Mouse (Mus musculus): ENCODE measurements at regions not wholly inside any gene's neighbourhood (a gene's known extent, or its start where the extent isn't known, plus 50 kb on each side); places are given as distances from the start of the nearest gene placed in this dataset.

DNA sequence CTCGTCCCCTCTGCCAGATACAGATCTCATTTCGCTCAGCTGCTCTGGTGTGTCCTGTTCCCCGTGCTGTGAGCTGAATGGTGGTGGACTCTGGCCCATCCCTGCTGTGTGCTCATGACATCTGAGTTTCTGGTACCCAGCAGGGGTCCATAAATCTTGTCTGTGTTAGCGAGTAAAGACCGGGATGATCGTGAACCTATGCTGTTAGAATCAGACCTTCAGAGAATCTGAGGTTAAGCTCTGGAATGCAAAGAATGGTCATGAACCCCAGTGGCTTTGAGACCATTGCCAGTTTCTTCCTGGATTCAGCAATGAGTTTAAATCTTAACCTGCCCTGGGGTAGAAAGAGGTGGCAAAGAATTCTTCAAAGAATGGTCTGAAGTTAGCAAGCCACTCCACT lies 173.3 kb upstream of the Arl4c start:
- no peak for ATAC-seq (replicated peaks; ENCODE audit: low read depth, poor library complexity, severe bottlenecking)

DNA sequence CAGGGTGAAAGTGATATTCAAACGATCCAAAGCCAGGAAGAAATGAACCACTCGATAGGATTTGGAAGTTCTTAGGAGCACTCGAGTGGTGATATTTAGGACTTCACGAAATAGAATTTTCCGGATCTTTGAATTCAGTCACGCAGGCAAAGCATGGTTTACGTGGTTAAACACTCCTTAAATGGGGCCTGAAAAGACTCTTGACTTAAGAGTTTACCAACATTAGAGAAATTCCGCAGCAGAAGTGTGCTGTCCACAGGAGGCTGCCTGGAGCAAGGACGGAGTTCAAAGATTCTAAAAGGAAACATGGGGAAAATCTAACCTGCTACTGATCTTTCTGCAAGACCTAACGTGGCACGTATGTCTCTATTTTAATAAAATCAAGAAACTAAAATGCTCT lies 175.4 kb upstream of the Arl4c start:
- ATAC-seq (replicated peaks; ENCODE audit: low read depth, poor library complexity, severe bottlenecking), result no peak

DNA sequence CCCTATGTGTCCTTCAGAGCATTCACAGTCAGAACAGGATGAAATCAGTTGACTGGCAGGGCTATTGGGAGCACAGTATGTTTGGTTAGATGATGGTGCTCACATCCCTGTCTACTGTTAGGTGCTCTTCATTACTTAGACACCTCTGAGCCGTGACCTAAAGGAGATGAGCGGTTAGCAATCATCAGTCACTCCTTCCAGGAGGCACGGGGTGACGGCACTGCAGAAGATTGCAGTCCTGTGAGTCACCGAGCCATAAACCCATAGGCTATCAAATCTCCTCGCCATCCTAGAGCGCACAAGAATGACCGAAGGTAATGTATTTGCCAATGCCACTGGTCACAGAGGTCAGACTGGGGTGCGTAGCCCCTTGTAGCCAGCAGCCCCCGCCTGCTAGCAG lies 176.8 kb upstream of the Arl4c start:
- ATAC-seq (replicated peaks; ENCODE audit: low read depth, poor library complexity, severe bottlenecking), result no peak

DNA sequence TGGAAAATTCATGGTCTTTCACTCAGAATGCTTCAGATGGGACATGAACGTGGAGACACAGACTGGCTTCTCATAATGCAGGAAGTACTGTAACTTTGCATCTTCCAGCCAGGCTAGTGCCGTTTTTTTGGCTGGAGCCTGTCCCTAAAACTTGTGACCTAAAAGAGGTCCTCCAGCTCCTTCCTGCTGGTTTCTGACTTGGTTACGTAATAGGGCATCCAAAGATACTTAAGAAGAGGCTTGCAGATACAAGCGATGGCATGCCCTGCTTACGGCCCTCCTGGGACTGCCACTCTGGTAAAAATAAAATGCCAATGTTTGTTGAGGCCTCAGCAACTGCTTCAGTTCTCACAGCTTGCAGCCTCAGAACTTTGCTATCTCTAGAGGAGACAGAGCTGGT lies 177.3 kb upstream of the Arl4c start:
- ATAC-seq (replicated peaks; ENCODE audit: low read depth, poor library complexity, severe bottlenecking), result no peak

DNA sequence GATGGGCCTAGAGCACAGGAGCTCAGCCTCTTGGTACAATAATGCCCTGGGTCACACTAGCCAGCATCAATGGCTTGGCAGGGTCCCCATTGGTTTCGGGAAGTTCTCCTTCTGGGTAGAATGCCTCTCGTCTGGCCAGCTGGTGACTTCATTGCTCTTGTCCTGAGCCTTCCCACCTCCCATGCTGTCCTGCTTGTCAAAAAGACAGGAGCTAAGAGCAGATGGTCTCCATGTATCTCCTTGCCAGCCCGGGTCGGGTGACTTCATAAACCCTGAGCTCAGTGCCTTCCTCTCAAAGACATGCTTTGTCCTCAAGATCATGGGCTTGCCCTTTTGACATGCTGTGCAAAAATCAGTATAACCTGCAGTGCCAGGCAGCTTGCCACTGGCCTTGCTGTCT lies 179.2 kb upstream of the Sh3bp4 start:
- ATAC-seq (replicated peaks; ENCODE audit: low read depth, poor library complexity, severe bottlenecking), result no peak

DNA sequence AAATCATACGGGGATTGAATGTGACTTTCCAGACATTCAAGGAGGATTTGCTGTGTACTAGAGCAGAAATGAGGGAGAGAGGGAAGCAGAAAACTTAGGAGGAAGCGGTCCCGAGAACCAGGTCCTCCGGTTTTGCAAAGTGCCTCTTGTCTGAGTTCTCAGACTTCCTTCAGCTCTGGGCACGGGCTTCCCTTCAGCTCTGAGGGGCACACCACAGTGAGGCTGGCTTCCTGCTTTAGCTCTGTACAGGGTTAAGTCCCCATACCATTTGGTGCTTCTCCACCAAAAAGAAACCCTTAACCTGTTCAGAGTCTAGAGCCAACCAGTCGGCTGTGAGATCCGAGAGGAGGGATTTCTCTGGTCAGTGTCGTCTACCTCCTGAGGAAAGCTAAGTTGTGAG lies 167.8 kb upstream of the Sh3bp4 start:
- 0 out of 2 replicates have a peak, but pooled peaks have one; percentile 42 for ATAC-seq (replicated peaks; ENCODE audit: low read depth, poor library complexity, severe bottlenecking)

DNA sequence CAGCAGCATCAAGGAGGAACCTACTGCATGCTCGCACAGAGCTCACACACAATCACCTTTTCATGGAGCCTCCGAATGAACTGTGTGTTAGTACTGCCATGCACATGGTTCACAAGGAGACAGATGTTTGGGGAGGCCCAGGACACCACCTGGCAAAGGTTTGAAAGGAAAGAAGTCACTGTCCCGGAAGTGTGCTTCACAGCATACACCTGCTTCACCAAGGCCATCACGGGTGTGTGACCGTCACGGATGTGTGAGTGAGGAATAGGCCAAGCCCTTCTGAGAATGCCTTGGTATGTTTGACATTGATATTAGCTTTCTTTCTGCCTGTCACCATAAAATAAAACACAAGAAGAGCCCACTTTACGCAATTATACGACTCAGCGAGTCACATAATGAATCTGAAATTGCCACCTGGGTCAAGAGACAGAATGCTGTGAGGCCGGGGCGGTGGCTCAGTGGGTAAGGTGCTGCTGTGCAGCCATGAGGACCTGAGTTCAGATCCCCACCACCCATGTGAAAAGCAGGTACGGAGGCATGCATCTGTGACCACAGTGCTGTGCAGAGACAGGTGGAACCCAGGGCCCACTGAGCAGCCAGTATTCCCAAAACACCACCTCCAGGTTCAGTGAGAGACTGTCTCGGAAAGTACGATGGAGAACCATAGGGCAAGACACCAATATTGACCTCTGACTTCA lies 162.3 kb upstream of the Sh3bp4 start:
- ATAC-seq (replicated peaks; ENCODE audit: low read depth, poor library complexity, severe bottlenecking), result no peak

DNA sequence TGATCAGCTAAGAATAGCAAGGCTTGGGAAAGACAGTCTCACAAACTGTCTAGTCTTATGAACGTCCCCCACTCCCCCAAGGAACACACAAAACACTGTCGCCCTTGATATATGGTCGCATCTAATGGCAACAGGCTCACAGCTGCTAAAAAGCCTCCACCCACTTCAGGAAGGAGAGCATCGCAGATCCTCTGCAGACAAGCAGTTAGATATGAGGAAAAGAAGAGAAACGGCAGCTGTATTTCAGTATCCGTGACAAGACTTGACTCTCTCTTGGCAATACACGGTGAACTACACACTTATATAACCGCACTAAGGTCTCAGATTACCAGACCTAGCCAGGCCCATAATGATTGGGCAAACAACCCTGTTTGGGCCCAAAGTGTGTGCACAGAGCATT lies 161.5 kb upstream of the Sh3bp4 start:
- no peak for ATAC-seq (replicated peaks; ENCODE audit: low read depth, poor library complexity, severe bottlenecking)

DNA sequence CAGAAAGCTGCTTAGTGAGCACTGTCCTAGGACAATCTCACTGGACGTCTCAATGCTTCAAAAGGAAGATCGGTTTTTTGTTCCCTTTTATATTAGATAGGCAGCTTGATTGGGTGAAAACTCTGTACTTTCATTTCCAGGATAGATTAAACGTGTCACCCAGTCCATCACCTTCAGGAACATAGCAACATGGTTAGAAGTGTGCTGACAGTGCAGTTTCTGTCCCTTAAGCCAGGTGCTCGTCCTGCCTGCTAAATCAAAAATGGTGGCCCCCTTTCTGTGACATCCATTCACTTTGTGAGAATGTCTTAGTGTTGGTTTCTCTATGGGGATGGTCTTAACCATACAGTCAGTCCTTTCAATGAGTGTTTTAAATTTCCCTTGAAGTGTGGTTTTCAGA lies 160.9 kb upstream of the Sh3bp4 start:
- no peak for ATAC-seq (replicated peaks; ENCODE audit: low read depth, poor library complexity, severe bottlenecking)

DNA sequence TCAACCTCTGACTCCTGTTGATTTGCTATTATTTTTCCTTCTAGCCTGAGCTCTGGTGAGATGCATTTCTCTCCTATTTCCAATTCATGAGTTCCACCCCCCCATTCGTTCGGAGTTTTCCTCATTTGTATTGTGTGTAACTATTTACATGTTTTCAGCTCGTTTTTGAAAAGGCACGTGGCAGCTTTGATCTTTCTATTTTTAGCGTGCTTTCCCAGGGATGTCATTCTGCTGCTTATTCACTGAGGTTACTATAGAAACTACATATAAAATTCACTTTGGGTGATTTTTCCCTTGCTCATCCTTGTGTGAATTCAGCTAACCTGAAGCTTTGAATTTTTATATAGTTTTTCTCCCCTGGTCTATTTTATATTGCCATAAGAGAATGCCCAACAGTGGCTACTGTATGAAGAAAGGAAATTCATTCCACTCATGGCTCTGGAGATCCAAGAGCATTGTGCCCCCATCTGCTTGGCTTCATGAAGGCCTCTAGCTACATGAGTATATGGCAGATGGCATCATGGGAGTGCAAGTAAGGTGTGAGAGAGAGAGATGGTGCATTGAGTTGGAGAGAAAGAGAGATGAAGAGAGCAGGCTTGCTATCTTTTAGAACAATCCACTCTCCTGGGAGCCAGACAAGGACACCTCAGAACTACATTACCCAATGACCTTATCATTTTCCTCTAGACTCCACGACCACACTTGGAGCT lies 160.2 kb upstream of the Sh3bp4 start:
- ATAC-seq (replicated peaks; ENCODE audit: low read depth, poor library complexity, severe bottlenecking), result no peak

DNA sequence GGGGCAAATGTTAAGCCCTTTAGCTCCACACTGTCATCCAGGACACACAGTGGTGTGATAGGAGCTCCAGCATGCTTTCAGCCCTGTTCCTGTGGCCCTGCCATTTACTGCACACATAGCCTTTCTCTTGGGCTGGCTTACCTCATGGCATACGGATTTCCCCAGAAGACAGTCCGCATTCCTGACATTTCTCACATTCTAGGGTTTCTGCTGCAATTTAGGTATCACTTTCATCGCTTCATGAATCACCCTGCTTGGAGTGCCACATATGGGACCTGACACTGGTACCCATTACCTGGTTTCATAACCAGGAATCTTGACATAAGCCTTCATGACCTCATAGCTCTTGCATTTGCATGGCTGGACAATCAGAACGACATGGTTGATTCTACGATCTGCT lies 158.5 kb upstream of the Sh3bp4 start:
- no peak for ATAC-seq (replicated peaks; ENCODE audit: low read depth, poor library complexity, severe bottlenecking)

DNA sequence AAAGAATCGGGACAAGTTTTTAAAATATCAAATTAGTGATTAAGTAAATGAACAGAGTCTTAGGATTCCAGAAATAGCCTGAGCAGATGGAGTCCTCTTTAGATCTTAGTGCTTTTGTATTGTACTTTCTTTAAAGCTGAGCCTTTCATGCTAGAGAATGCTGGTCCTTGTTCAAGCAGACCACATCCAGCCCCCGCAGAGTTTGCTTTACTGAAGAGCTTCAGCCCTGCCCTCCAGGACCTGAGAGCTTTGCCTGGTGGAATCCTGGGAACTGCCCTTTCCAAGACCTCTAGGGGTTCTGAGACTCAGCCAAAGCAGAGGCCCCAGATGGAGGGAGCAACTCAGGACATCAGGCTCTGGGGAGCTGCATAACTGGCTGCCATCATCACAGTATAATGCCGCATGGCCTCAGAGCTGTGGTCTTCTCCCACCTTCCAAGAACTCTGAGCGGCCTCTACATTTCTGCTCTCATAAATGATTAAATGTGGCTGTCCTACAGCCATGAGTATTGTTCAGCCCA lies 153.6 kb upstream of the Sh3bp4 start:
- ATAC-seq (replicated peaks; ENCODE audit: low read depth, poor library complexity, severe bottlenecking), result no peak

DNA sequence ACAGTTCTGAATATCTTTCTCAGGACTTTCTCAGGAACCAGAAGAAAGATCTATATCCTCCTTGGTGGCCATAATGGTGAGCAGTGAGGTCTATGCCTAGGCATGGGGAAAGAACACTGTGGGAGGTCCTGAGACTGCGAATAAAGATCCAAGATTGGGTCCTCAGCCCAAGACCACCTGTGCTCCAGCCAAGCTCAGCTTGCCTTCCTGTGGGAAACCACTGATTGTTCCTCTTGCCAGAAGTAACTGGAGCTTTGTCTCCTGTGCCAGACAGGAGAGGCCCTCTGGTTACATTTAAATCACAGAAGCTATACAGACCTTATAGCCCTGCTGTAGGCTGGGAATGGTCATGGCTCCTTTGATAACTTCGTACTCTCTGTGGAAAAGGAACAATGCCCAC lies 148.8 kb upstream of the Sh3bp4 start:
- ATAC-seq (replicated peaks; ENCODE audit: low read depth, poor library complexity, severe bottlenecking), result no peak

DNA sequence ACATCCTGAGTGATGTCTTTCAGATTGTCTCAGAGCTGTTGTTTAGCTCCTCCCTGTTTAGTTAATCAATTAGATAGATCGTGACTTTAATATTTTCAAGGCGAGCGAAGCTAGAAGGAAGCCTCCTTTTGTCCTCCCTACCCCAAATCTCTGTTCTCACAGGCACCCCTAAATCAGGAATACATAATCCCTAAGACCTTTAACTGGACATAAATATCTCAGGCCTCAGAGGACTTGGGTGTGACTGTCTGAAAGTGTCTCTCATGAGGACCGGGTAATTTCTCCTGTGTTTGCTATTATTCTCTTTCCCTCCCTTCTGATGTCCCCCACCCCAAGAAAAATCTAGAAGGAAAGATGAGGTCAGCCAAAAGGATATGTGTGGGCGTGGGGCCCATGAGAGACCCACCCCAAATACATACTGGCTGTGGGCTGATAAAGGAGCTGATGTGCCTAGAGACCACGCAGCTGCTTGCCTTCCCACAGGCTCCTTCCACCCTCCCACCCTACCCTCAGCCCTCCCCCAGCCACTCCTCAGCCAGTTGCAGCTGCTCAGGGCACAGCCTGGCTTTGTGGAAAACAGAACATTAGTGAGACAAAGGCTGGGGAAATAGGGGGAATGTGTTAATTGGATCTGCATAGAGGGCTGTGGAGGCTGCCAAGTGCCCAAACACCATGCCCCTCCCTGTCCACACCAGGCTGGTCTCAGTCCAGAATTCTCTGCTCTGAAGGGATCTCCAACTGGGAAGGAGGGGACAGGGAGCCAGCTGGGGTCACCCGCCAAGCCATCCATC lies 146.2 kb upstream of the Sh3bp4 start:
- no peak for ATAC-seq (replicated peaks; ENCODE audit: low read depth, poor library complexity, severe bottlenecking)

DNA sequence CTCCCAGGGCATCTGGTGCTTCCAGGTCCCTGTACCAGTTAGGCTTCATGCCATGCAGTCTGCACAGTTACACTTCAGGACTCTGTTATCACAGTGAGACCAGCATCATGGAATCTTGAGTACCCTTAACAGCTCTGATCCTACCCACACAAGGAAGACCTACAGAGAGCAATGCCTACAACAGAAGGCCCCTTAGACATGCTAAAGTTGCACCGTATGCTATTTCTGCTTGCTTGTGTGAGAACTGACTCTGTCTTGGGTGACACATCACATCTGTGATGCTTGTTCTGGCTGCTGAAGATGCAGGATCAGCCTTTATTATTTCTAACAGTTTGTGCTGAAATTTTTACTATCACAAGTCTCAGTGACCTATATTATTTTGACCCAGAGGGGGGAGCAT lies 135.0 kb upstream of the Sh3bp4 start:
- no peak for ATAC-seq (replicated peaks; ENCODE audit: low read depth, poor library complexity, severe bottlenecking)

DNA sequence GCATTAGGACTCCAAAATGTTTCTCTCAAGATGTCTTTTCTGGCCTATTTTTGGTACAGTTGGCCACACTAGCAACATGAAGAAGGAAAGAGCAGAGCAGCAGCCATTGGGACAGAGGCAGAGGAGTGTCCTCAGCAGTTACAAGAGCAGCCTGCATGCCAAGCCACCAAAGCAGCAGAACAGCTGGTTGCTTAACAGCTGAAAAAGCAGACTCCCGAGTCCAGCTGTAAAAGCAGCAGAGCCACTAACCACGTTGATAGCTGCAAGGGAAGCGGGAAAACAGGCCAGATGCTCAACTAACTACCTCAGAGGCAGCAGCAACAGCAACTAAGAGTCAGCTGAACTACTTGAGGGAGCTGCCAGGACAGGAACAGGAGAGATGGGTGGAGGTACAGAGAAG lies 134.4 kb upstream of the Sh3bp4 start:
- ATAC-seq (replicated peaks; ENCODE audit: low read depth, poor library complexity, severe bottlenecking), result no peak

DNA sequence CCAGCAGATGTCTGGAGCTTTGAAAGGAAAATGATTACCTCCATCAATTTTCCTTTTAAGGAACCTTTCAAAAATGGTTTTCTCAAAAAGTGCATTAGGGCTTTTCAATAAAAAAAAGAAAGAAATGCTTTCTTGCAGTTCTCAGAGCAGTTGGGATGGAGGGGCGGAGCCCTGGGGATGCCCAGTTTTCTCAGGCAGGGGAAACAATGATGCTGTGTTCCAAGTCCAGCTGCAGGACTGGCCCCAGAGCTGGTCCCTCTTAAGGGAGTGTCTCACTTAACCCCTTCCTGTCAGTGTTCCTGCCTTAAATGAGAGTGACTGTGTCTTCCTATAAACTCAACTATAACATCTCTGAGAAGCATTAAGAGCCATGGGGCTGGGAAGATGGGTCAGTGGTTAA lies 132.9 kb upstream of the Sh3bp4 start:
- ATAC-seq (replicated peaks; ENCODE audit: low read depth, poor library complexity, severe bottlenecking), result no peak

DNA sequence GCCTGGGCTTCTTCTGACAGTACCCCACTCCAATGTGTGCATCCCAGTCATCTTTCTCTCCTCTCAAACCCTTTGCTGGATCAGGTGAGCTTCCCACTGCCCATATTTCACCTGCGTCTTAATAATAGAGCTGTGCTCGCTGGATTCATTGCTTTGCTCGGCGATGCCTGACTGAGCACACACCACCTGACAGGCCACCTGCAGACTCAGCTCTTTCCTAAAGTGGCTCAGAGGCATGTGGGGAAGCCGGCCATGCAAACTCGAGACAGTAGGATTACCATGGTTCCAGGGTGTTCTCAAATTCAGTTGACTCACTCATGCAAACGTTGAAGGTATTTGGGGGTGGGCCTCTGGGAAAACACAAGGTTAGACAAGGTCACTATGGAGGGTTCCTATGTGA lies 131.8 kb upstream of the Sh3bp4 start:
- no peak for ATAC-seq (replicated peaks; ENCODE audit: low read depth, poor library complexity, severe bottlenecking)

DNA sequence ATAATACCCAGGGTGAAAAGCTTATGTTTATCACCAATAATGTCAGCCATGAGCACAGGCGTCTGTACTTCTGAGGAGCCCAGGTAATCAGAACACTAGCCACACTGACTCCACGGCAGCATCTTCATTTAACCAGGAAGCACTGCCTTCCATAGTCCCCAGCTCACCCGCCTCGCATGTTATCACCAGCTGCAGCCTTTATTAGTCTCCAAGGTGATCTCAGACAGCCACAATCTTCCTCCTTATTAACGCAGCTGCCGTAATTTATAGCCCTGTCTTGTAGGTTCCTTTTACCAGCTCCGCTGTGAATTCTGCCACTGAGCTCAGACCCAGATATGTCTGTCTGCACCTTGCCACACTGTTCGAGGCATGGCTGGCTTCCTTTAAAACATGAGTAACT lies 127.2 kb upstream of the Sh3bp4 start:
- ATAC-seq (replicated peaks; ENCODE audit: low read depth, poor library complexity, severe bottlenecking), result no peak

DNA sequence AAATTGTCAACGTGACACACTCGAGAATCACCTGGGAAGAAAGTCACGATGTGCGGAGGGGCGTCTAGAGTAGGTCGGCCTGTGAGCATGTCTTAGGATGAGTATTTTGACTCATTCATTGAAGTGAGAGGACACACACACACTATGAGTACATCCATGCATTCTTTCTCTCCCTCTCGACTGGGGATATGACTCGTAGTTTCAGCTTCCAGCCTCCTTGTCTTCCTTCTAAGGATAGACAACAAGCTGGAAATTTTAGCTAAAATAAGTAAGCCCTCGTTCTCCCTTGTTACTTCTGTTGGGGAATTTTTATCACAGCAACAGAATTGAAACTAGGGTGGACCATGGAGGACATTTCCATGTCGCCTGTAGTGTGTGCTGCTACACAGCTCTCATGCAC lies 124.3 kb upstream of the Sh3bp4 start:
- ATAC-seq (replicated peaks; ENCODE audit: low read depth, poor library complexity, severe bottlenecking), result no peak

DNA sequence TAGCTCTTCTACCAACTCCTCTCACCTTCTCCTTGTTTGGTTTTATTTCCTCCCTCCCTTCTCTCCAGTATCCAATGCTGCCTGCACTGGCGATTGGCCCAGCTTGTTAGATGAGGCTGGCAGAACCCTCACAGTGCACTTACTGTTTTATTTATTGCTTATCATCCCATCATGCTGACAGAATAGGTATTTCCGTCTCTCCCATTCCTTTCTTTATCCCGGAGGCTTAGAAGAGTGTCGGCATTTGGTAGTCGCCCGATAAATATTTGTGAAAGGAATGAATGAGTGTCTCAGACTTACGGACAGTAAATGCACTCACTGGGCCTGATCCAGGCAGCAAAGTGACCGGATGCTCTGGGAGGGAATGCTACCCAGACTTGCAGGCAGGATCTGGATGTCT lies 123.8 kb upstream of the Sh3bp4 start:
- ATAC-seq (replicated peaks; ENCODE audit: low read depth, poor library complexity, severe bottlenecking), result no peak
